Mouse (Mus musculus): ENCODE results near the gene Abhd17c.

GRCm38 (mm10) chr7:84121778-84122177 lies 29.9 kb downstream of the Abhd17c start:
- no peak for TF ChIP-seq CTCF (IDR thresholded peaks at IDR 0.05; ENCODE audit: low read depth, low read length)
- TF ChIP-seq TAL1 (conservative IDR thresholded peaks at IDR 0.05; ENCODE audit: low read depth, low read length), result no peak
- TF ChIP-seq POLR2AphosphoS5 (IDR thresholded peaks at IDR 0.05; ENCODE audit: insufficient replicate concordance, low read depth, low read length), result no peak
